Mouse (Mus musculus) lung, embryonic 14.5 days (tissue): ENCODE data around the gene Syne4. TPM values are rescaled to one million over a fixed set of nuclear protein-coding genes. Genes with fewer than 3 reads are reported as not detected.

ENCODE experiments used
- ATAC-seq: fragments of 200-750 bp; cut with Nextera tagmentation; 2 replicates; pipeline ENCODE4 v1.8.0; 2017; ENCODE audit warnings: mild to moderate bottlenecking, moderate TSS enrichment, moderate library complexity; ENCODE audit not compliant: insufficient read depth
- DNase-seq: peaks from one replicate; pipeline ENCODE4 v3.0.0-alpha.2; 2015
- H3K27ac ChIP-seq: fragments of 300-500 bp; sonication (generic); 2 replicates; pipeline ENCODE4 v1.5.1; 2014; ENCODE audit warnings: low read depth, mild to moderate bottlenecking, moderate library complexity
- H3K27me3 ChIP-seq: fragments of 300-500 bp; sonication (generic); 2 replicates; pipeline ENCODE4 v1.6.1; 2014; ENCODE audit warnings: low read length, control low read depth; ENCODE audit not compliant: insufficient read depth
- H3K36me3 ChIP-seq: fragments of 300-500 bp; sonication (generic); 2 replicates; pipeline ENCODE4 v1.6.1; 2014; ENCODE audit warnings: control low read depth; ENCODE audit not compliant: insufficient read depth
- H3K4me1 ChIP-seq: fragments of 300-500 bp; sonication (generic); 2 replicates; pipeline ENCODE4 v1.6.1; 2014; ENCODE audit warnings: antibody characterized with exemption, control low read depth; ENCODE audit not compliant: insufficient read depth
- H3K4me2 ChIP-seq: fragments of 300-500 bp; sonication (generic); 2 replicates; pipeline ENCODE4 v1.6.1; 2014; ENCODE audit warnings: mild to moderate bottlenecking
- H3K4me3 ChIP-seq: fragments of 300-500 bp; sonication (generic); 2 replicates; pipeline ENCODE4 v1.5.1; 2014; ENCODE audit warnings: low read depth, low read length
- H3K9ac ChIP-seq: fragments of 300-500 bp; sonication (generic); 2 replicates; pipeline ENCODE4 v1.6.1; 2014
- H3K9me3 ChIP-seq: fragments of 300-500 bp; sonication (generic); 2 replicates; pipeline ENCODE4 v1.6.1; 2016; ENCODE audit warnings: low read depth, low read length, control low read depth
- CTCF ChIP-seq: IDR thresholded peaks from 2 replicates; pipeline ENCODE4 v1.5.1; 2016; ENCODE audit warnings: antibody characterized with exemption, low read depth
- WGBS: fragments of 180-500 bp; shearing (Covaris S2); extraction: QIAGEN DNeasy Blood & Tissue Kit; methylation state at CpG from one replicate; pipeline ENCODE4 v1.1.7; 2014; 5-methylcytosine and 5-hydroxymethylcytosine counted together
- polyA plus RNA-seq: library from polyadenylated mRNA; unstranded; fragments of >200 nt; fragmentation: Nextera tagmentation; extraction: Ambion mirVana; gene quantifications from 2 replicates; pipeline ENCODE4 v1.2.1, GENCODE M21; 2014

Gene Syne4
- polyA plus RNA-seq, 1 experiment from 2014 or later = 23.2 TPM

- H3K36me3 ChIP-seq = peaks cover 46% of the 10 kb centered on the region
Observed at GRCm38 (mm10) chr7:30295103-30295502, 19.5 kb upstream of the Syne4 start.

GRCm38 (mm10) chr7:30296816-30297215, 17.8 kb upstream of the Syne4 start:
- Histone ChIP-seq H3K27ac (no peak overlapping the region), H3K4me1 (no peaks in the 10 kb centered on the region), H3K36me3 (peaks cover 52% of the 10 kb centered on the region), H3K9me3 (no peaks in the 10 kb centered on the region), H3K9ac (no peak overlapping the region), H3K4me3 (no peak overlapping the region), H3K4me2 (no peak overlapping the region), H3K27me3 (no peaks in the 10 kb centered on the region)
- WGBS = 92% methylated on average over 15 of the region's 15 CpGs
- TF ChIP-seq CTCF = no peak
- DNase-seq (no peak), ATAC-seq (no peak)

More at GRCm38 (mm10) chr7:30295103-30295502, 19.5 kb upstream of the Syne4 start:
- Histone ChIP-seq H3K27ac (no peak overlapping the region), H3K27me3 (no peaks in the 10 kb centered on the region), H3K9me3 (no peaks in the 10 kb centered on the region), H3K9ac (no peak overlapping the region), H3K4me2 (no peak overlapping the region), H3K4me1 (peaks cover 5% of the 10 kb centered on the region; the same call in 1 of the 2 replicates), H3K4me3 (no peak overlapping the region)
- DNase-seq (peak; percentile 57), ATAC-seq (no peak)
- no peak for TF ChIP-seq CTCF
- WGBS = 58% methylated on average over 10 of the region's 10 CpGs

GRCm38 (mm10) chr7:30297266-30297665, 17.3 kb upstream of the Syne4 start:
- ATAC-seq = no peak
- Histone ChIP-seq H3K9ac (no peak overlapping the region), H3K27ac (no peak overlapping the region), H3K9me3 (no peaks in the 10 kb centered on the region), H3K27me3 (no peaks in the 10 kb centered on the region), H3K4me2 (no peak overlapping the region), H3K36me3 (peaks cover 56% of the 10 kb centered on the region), H3K4me1 (no peaks in the 10 kb centered on the region), H3K4me3 (no peak overlapping the region)
- no peak for TF ChIP-seq CTCF
- no peak for DNase-seq
- 77% methylated on average over 16 of the region's 16 CpGs for WGBS

GRCm38 (mm10) chr7:30300914-30301313, 13.7 kb upstream of the Syne4 start:
- Histone ChIP-seq H3K27me3 (no peaks in the 10 kb centered on the region), H3K4me2 (no peak overlapping the region), H3K9ac (no peak overlapping the region), H3K27ac (no peak overlapping the region), H3K36me3 (peaks cover 67% of the 10 kb centered on the region), H3K4me1 (no peaks in the 10 kb centered on the region), H3K9me3 (no peaks in the 10 kb centered on the region), H3K4me3 (no peak overlapping the region)
- 53% methylated on average over 3 of the region's 3 CpGs for WGBS
- TF ChIP-seq CTCF = peak; percentile 70
- DNase-seq (peak; percentile 64), ATAC-seq (no peak)

- Histone ChIP-seq H3K4me1 (peaks cover 5% of the 10 kb centered on the region; the same call in 1 of the 2 replicates), H3K36me3 (peaks cover 42% of the 10 kb centered on the region; the same call in 1 of the 2 replicates), H3K27me3 (no peaks in the 10 kb centered on the region), H3K4me2 (no peak overlapping the region), H3K4me3 (no peak overlapping the region), H3K9me3 (no peaks in the 10 kb centered on the region), H3K9ac (no peak overlapping the region), H3K27ac (no peak overlapping the region)
- no peak for ATAC-seq
- peak; percentile 64 for TF ChIP-seq CTCF
- peak; percentile 53 for DNase-seq
- 88% methylated on average over 16 of the region's 16 CpGs for WGBS
Observed at GRCm38 (mm10) chr7:30306083-30306779, 8.4 kb upstream of the Syne4 start.

- 4% methylated on average over 27 of the region's 27 CpGs for WGBS
- Histone ChIP-seq H3K9me3 (no peaks in the 10 kb centered on the region), H3K4me1 (peaks cover 5% of the 10 kb centered on the region; the same call in 1 of the 2 replicates), H3K4me2 (peak within 1 kb of the TSS; percentile 71), H3K36me3 (peaks cover 35% of the 10 kb centered on the region; the same call in 1 of the 2 replicates), H3K9ac (peak within 1 kb of the TSS; percentile 62), H3K4me3 (peak within 1 kb of the TSS; percentile 61), H3K27ac (peak within 1 kb of the TSS; percentile 3), H3K27me3 (no peaks in the 10 kb centered on the region)
- ATAC-seq (peak; percentile 100), DNase-seq (peak; percentile 97)
- TF ChIP-seq CTCF = no peak
Observed at GRCm38 (mm10) chr7:30308076-30309005, 6.3 kb upstream of the Syne4 start, which contains the start of gene Alkbh6. Alkbh6 (plus strand) TSS chr7:30308717.
